Mouse (Mus musculus) layer of hippocampus, adult 6 months (tissue): ENCODE results near the gene Olfr967. TPM values are rescaled to one million over a fixed set of nuclear protein-coding genes. Genes with fewer than 3 reads are reported as not detected.

Experiments
- long read RNA-seq, 2 experiments: library from polyadenylated mRNA; unstranded; transcript quantifications; one replicate each; pipeline ENCODE4 v2.0.0; 2019 to 2020
- polyA plus RNA-seq: library from polyadenylated mRNA; unstranded; fragments of <200 nt; fragmentation: Nextera tagmentation; gene quantifications from 2 replicates; pipeline ENCODE4 v1.2.3, GENCODE M21; 2021

The Olfr967 gene
- not detected in 2 replicates for polyA plus RNA-seq
- long read RNA-seq, experiment 1: 0 reads
- long read RNA-seq, experiment 2: 0 reads

DNA sequence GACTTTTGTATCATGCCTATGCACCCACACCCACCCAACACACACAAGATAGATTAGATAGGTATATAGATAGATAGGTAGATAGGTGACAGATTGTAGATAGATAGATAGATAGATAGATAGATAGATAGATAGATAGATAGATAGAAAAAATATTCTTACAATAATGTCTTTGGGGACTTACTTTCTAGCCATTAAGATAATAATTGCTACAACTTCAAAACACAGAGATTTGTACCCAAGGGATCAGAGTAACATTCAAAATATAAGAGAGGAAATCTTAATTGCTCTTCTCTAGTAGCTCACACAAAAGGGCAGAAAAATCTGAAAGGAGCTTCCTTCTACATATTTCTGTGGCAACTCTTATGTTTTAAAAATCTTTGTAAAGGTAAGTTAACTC lies at the start of gene Olfr967:
Gene Olfr967 (plus strand): TSS at position 301 of the 400 bp plus-strand sequence.

DNA sequence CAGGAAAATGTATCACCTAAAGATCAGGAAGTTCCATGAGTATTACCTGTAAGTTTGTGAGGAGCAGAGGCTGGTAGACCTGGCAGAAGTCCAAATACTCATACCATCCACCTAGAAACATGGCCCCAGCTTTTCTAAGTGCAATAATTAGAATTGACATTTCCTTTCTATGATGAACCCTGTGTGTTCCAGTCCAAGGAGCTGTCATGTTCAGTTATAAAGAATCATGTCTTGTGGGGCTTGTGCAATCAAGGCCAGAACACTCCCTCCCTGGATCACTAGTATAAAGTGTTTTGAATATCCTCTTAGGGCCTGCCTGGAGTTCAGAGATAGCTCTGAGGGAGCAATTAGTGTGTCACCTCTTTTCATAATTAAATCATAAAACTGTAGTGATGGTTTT lies 39.0 kb upstream of the Olfr967 start, which contains the start of gene Olfr149:
Gene Olfr149 (minus strand): TSS at position 101 of the 400 bp plus-strand sequence.

DNA sequence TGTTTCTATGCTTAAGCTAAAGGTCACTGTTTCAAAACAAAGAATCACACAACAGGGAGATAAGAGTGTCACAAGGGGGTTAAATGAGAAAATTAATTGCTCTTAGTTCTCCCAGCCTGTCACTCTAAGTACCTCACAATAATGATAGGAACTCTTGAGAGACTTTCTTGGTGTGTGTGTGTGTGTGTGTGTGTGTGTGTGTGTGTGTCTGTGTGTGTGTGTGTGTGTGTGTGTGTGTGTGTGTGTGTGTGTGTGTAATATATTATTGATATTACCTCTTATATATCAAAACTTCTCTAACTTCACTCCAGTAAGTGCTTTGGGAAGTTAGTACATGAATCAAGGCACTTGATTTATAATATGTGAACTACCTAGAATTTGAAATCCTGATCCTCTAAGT lies 35.0 kb upstream of the Olfr967 start, which contains the start of gene Olfr965:
Gene Olfr965 (plus strand): TSS at position 301 of the 400 bp plus-strand sequence.

DNA sequence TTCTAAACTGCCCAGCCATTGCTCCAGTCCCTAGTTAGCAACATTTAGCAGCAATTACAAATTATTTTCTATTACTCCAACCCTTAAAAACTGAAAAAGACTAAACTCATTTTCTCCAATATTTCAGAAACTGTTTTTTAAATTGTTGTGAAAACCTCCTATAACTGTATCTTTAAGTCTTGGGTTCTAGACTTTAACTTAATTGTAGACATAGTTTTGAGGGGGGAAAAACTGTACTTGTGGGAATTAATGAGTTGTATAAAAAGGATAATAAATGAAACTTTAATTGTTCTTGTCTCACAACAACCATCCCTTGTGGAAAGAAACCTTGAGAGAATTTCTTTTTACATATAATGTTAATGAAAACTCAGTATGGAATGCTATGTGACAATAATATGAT lies 15.4 kb upstream of the Olfr967 start, which contains the start of gene Olfr150:
Gene Olfr150 (plus strand): TSS at position 301 of the 400 bp plus-strand sequence.

DNA sequence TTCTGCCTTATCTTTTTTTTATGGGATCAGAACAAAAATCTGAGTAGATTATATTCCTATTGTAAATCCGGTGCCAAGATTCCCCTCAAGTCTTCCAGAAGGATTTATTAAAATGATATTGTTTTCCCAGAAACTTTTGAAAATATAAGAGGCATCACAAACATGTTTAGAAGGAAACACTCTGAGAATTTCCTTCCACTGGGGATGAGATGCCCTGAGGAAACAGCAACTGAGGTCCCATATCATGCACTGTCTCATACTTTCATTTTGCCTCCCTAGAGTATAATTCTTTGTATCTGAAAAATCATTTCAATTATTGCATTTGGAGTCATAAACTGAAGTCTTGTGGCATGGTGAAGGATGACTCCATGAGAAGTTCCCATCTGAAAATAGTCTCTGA lies 37.1 kb downstream of the Olfr967 start, which contains the start of gene Olfr968:
Gene Olfr968 (minus strand): TSS at position 101 of the 400 bp plus-strand sequence.

DNA sequence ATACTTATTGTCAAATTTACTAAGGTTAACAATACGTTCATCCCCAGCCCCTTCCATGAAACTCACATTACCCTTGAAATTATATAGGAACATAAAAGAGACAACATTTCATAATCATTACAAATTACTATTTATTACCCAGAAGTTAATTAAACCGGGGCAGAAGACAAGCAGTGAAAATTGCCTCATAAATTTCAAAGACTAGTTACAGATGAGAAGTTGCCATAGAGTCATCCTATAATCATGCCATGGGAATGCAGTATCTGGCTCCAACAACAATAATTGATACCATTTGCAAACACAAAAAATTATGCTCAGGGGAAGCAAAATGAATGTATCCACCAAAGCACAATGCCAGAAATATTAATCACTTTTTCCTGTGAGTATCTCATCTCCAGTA lies 44.5 kb downstream of the Olfr967 start, which contains the start of gene Olfr969:
Gene Olfr969 (plus strand): TSS at position 388 of the 400 bp plus-strand sequence.

Other genes with a start within 250 kb of the Olfr967 start
- not detected in 2 replicates for gene Olfr957, start 230.4 kb upstream of the Olfr967 start, polyA plus RNA-seq
- not detected in 2 replicates for gene Olfr958, start 192.2 kb upstream of the Olfr967 start, polyA plus RNA-seq
- not detected in 2 replicates for gene Olfr959, start 170.7 kb upstream of the Olfr967 start, polyA plus RNA-seq
- 3.4 and 5.2 TPM in 2 replicates for gene AW551984, start 141.8 kb upstream of the Olfr967 start, polyA plus RNA-seq
- gene Olfr148, start 135.6 kb upstream of the Olfr967 start, polyA plus RNA-seq: not detected in 2 replicates
- gene Olfr960, start 124.9 kb upstream of the Olfr967 start, polyA plus RNA-seq: not detected in 2 replicates
- not detected in 2 replicates for gene Olfr961, start 101.2 kb upstream of the Olfr967 start, polyA plus RNA-seq
- not detected in 2 replicates for gene Olfr963, start 79.0 kb upstream of the Olfr967 start, polyA plus RNA-seq
- not detected in 2 replicates for gene Olfr149, start 39.1 kb upstream of the Olfr967 start, polyA plus RNA-seq
- not detected in 2 replicates for gene Olfr965, start 34.9 kb upstream of the Olfr967 start, polyA plus RNA-seq
- not detected in 2 replicates for gene Olfr150, start 15.3 kb upstream of the Olfr967 start, polyA plus RNA-seq
- not detected in 2 replicates for gene Olfr968, start 37.0 kb downstream of the Olfr967 start, polyA plus RNA-seq
- not detected in 2 replicates for gene Olfr969, start 44.7 kb downstream of the Olfr967 start, polyA plus RNA-seq
- not detected in 2 replicates for gene Olfr970, start 62.6 kb downstream of the Olfr967 start, polyA plus RNA-seq
- not detected in 2 replicates for gene Olfr971, start 90.6 kb downstream of the Olfr967 start, polyA plus RNA-seq
- not detected in 2 replicates for gene Olfr972, start 120.2 kb downstream of the Olfr967 start, polyA plus RNA-seq
- gene Olfr229, start 161.1 kb downstream of the Olfr967 start, polyA plus RNA-seq: not detected in 2 replicates
- gene Olfr974, start 191.3 kb downstream of the Olfr967 start, polyA plus RNA-seq: not detected in 2 replicates
- not detected in 2 replicates for gene Olfr975, start 205.8 kb downstream of the Olfr967 start, polyA plus RNA-seq
- gene Olfr976, start 214.9 kb downstream of the Olfr967 start, polyA plus RNA-seq: not detected in 2 replicates
- not detected in 2 replicates for gene Olfr978, start 245.9 kb downstream of the Olfr967 start, polyA plus RNA-seq